Mouse (Mus musculus) erythroblast, embryonic 14.5 days (primary cell): ENCODE measurements at regions not wholly inside any gene's neighbourhood (a gene's known extent, or its start where the extent isn't known, plus 50 kb on each side); places are given as distances from the start of the nearest gene placed in this dataset.

Experiments used
- GATA1 ChIP-seq: IDR thresholded peaks from 2 replicates; pipeline ENCODE4 v1.6.1; 2012; ENCODE audit warnings: low read length, inconsistent platforms, mixed read lengths
- TAL1 ChIP-seq: IDR thresholded peaks from 3 replicates; pipeline ENCODE4 v1.6.1; 2012; ENCODE audit warnings: low read length, inconsistent platforms, mixed read lengths

GRCm38 (mm10) chr11:24502722-24503424 lies 425.0 kb downstream of the Bcl11a start:
- TF ChIP-seq TAL1 (no peak), GATA1 (no peak)
